Mouse (Mus musculus): Measurements from ENCODE around the gene Errfi1.

DNA sequence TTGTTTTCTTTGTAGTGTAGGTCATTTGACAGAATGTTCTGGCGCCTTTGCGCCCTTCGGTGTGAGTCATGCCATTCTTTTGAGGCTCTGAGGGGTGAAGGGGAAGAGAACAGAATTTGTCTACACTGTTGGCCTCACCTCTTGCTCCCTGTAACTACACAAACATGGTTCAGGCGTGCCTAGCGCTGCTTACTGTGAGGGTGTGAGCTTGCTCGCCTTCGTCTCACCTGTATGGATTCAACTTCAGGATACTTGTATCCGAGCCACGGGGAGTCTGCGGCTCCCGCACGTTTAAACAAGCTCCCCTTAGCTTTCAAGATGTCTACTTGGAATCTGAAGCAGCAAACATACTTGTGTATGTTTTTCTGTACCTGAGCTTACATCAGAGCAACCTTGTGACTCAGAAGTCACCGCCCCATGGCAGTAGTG lies 17.3 kb downstream of the Errfi1 start:
- TF ChIP-seq POLR2A (IDR thresholded peaks at IDR 0.05; ENCODE audit: borderline replicate concordance, extremely low read depth, low read depth, low read length) (peak; percentile 37; the same call in 1 of the 2 replicates), CTCF (IDR thresholded peaks at IDR 0.05; ENCODE audit: insufficient read depth, low read length) (no peak)
